Comparison of ENCODE assay signal across 16 mouse cellular contexts in genomic region chr6:149354826-149355495, GRCm38 (mm10). TPM values are rescaled to one million over a fixed set of nuclear protein-coding genes. Genes with fewer than 3 reads are reported as not detected.
DNase-seq lines count a peak whose midpoint lies in the region.
"Had no signal": no experiment of that assay in that cellular context is flagged by ENCODE, and none has a peak within 500 bp of the region (broad histone marks: within the 10 kb centered on the region; RNA-seq: fewer than 3 reads in every experiment).

No protein-coding gene starts in this region.

- DNase-seq in spleen, postnatal 36 days (ENCODE audit: low spot score in 2 of 2) = peak; percentile 20 to 25
- no peak for DNase-seq in spleen, adult 12 weeks (ENCODE audit: low spot score)
- peak; percentile 63 for DNase-seq in R1 (ENCODE audit: low read depth, low spot score)
- peak; percentile 50 for DNase-seq in induced T-regulatory cell, adult 2 months (ENCODE audit: low read depth)
- DNase-seq in heart, adult 18-20 months = no peak
- DNase-seq in lung, postnatal 36 days = no peak
- DNase-seq in thymus, adult 18-20 months = no peak
- DNase-seq: adrenal gland, postnatal 14 days; cerebellum, postnatal 25 days; gastrocnemius, postnatal 25 days; heart, postnatal 14 days; kidney, adult 11 months; kidney, postnatal 36 days; lung, postnatal 14 days; midbrain, embryonic 14.5 days; thymus, postnatal 25 days had no signal

RNA-seq across cellular contexts. Expression of gene Resf1, which starts 45.7 kb away (rescaled TPM):
- total RNA-seq in heart, adult 18-20 months (2021) = 10 to 100 TPM; 32.5 to 40.2 TPM

RNA-seq across cellular contexts. Expression of gene Bicd1, which starts 53.7 kb away (rescaled TPM):
- 1 to 10 TPM; 3.9 to 5.2 TPM for total RNA-seq in heart, adult 18-20 months (2021)

Comparison
In these comparisons a context has a peak if more than half of its experiments do, and no peak if none do; other contexts are left out.
1. DNase-seq: peak in spleen, postnatal 36 days (2 of 2), R1 (single experiment) and induced T-regulatory cell, adult 2 months (single experiment); none in spleen, adult 12 weeks (single experiment), heart, adult 18-20 months (0 of 2), lung, postnatal 36 days (single experiment) and thymus, adult 18-20 months (0 of 2).